Mouse (Mus musculus) midbrain, embryonic 13.5 days (tissue): Measurements from ENCODE around the gene Tmed10. TPM values are rescaled to one million over a fixed set of nuclear protein-coding genes. Genes with fewer than 3 reads are reported as not detected.

Experiments used
- ATAC-seq: fragments of 200-750 bp; cut with Nextera tagmentation; 2 replicates; pipeline ENCODE4 v1.8.0; 2017; ENCODE audit warnings: mild to moderate bottlenecking, moderate TSS enrichment, moderate library complexity
- H3K27ac ChIP-seq: fragments of 300-500 bp; sonication (generic); 2 replicates; pipeline ENCODE4 v1.5.1; 2015; ENCODE audit warnings: inconsistent platforms, mild to moderate bottlenecking, moderate library complexity
- H3K27me3 ChIP-seq: fragments of 300-500 bp; sonication (generic); 2 replicates; pipeline ENCODE4 v1.6.1; 2015; ENCODE audit warnings: mild to moderate bottlenecking, inconsistent platforms
- H3K36me3 ChIP-seq: fragments of 300-500 bp; sonication (generic); 2 replicates; pipeline ENCODE4 v1.6.1; 2015; ENCODE audit warnings: mild to moderate bottlenecking, inconsistent platforms
- H3K4me1 ChIP-seq: fragments of 300-500 bp; sonication (generic); replicated peaks from 2 replicates; pipeline ENCODE4 v1.6.1; 2015; ENCODE audit warnings: inconsistent platforms
- H3K4me2 ChIP-seq: fragments of 300-500 bp; sonication (generic); replicated peaks from 2 replicates; pipeline ENCODE4 v1.6.1; 2015; ENCODE audit warnings: moderate library complexity, mild to moderate bottlenecking, inconsistent platforms
- H3K4me3 ChIP-seq: fragments of 300-500 bp; sonication (generic); replicated peaks from 2 replicates; pipeline ENCODE4 v1.5.1; 2015; ENCODE audit warnings: mild to moderate bottlenecking, inconsistent platforms
- H3K9ac ChIP-seq: fragments of 300-500 bp; sonication (generic); replicated peaks from 2 replicates; pipeline ENCODE4 v1.6.1; 2015; ENCODE audit warnings: mild to moderate bottlenecking, inconsistent platforms
- H3K9me3 ChIP-seq: fragments of 300-500 bp; sonication (generic); 2 replicates; pipeline ENCODE4 v1.6.1; 2016; ENCODE audit warnings: mild to moderate bottlenecking, inconsistent platforms
- WGBS: fragments of 180-500 bp; shearing (Covaris S2); methylation state at CpG from one replicate; pipeline ENCODE4 v1.1.7; 2015; 5-methylcytosine and 5-hydroxymethylcytosine counted together
- polyA plus RNA-seq: library from polyadenylated mRNA; unstranded; fragments of >200 nt; fragmentation: Nextera tagmentation; extraction: Ambion mirVana; gene quantifications from 2 replicates; pipeline ENCODE4 v1.2.1, GENCODE M21; 2015

The Tmed10 gene
- polyA plus RNA-seq, 1 experiment from 2014 or later = 189 TPM

DNA sequence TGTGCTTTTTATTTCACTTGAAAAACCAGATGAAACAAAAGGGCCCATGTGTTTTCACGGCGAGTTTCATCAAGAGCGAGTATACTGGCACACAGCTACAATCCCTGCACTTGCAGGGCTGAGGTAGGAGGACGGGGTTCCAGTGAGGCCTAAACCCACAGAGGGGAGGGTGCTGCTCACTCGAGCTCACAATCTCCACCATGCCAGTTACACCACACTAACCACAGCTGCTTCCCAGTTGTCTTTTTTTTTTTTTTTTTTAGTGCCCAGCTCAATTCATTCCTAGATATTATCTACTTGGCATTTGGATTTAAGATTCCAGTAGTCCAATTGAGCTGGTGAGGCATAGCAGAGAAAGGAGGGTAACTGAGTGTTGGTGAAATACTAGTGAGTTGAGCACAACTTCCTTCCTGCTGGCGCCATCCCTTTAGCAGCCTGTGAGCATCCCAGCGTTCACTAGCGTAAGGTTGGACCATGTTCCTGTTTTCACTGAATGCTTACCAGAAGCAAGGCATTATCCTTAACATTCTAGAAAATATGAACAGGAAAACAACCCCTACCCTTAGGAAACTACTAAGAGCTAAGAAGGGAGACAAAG is 2.5 kb downstream of the Tmed10 start:
- no peak for ATAC-seq
- WGBS = 78% methylated on average over 8 of the region's 8 CpGs
- H3K4me2 ChIP-seq = peak overlapping the region; percentile 84
- no peaks in the 10 kb centered on the region for H3K36me3 ChIP-seq
- no peak overlapping the region for H3K9ac ChIP-seq
- H3K4me1 ChIP-seq = peaks cover 37% of the 10 kb centered on the region
- no peaks in the 10 kb centered on the region for H3K27me3 ChIP-seq
- no peak overlapping the region for H3K4me3 ChIP-seq
- no peak overlapping the region for H3K27ac ChIP-seq
- H3K9me3 ChIP-seq = no peaks in the 10 kb centered on the region

DNA sequence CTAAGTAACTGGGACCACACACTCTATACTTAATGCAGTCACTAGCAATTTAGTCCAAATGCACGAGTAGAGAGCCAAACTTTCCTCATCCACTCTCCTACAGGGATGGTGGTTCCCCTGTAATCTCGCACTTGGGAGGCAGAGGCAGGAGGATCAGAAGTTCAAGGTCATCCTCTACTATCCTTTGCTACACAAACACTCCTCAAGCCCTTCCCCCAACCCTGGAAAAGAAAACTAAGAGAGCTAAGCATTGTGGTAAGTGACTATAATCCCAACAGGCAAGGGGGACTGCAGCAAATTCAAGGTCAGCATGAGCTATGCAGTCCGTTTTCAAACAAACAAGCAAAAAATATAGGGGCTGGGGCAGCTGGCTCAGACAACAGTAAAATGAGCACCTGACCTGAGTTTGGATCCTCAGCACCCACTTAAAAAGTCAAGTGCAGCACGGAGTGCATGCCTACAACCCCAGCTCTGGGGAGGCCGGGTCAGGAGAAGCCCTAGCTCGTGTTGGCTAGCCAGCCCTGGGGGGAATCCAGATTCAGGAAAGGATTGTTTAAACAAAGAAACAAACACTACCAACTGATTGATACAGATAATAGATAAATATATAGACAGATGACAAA is 6.1 kb downstream of the Tmed10 start:
- Histone ChIP-seq H3K9me3 (no peaks in the 10 kb centered on the region), H3K4me1 (peaks cover 38% of the 10 kb centered on the region), H3K9ac (no peak overlapping the region), H3K36me3 (no peaks in the 10 kb centered on the region), H3K4me2 (no peak overlapping the region), H3K4me3 (no peak overlapping the region), H3K27ac (no peak overlapping the region), H3K27me3 (no peaks in the 10 kb centered on the region)
- WGBS = 90% methylated on average over 6 of the region's 6 CpGs
- no peak for ATAC-seq

GRCm38 (mm10) chr12:85366271-85366670 is 8.4 kb downstream of the Tmed10 start:
- Histone ChIP-seq H3K36me3 (peaks cover 5% of the 10 kb centered on the region; the same call in 1 of the 2 replicates), H3K9me3 (no peaks in the 10 kb centered on the region), H3K4me3 (no peak overlapping the region), H3K27ac (peak overlapping the region; percentile 39; the same call in 1 of the 2 replicates), H3K27me3 (no peaks in the 10 kb centered on the region), H3K4me2 (no peak overlapping the region), H3K4me1 (peaks cover 21% of the 10 kb centered on the region; the same call in 1 of the 2 replicates), H3K9ac (no peak overlapping the region)
- no peak for ATAC-seq
- 77% methylated on average over 3 of the region's 3 CpGs for WGBS

GRCm38 (mm10) chr12:85362510-85362909 is 12.1 kb downstream of the Tmed10 start:
- no peak overlapping the region for H3K27ac ChIP-seq
- H3K4me1 ChIP-seq = peaks cover 11% of the 10 kb centered on the region; the same call in 1 of the 2 replicates
- no peak for ATAC-seq
- H3K4me3 ChIP-seq = no peak overlapping the region
- WGBS = 80% methylated on average over 4 of the region's 4 CpGs
- H3K36me3 ChIP-seq = peaks cover 5% of the 10 kb centered on the region; the same call in 1 of the 2 replicates
- H3K4me2 ChIP-seq = no peak overlapping the region
- H3K27me3 ChIP-seq = no peaks in the 10 kb centered on the region
- no peak overlapping the region for H3K9ac ChIP-seq
- H3K9me3 ChIP-seq = no peaks in the 10 kb centered on the region

DNA sequence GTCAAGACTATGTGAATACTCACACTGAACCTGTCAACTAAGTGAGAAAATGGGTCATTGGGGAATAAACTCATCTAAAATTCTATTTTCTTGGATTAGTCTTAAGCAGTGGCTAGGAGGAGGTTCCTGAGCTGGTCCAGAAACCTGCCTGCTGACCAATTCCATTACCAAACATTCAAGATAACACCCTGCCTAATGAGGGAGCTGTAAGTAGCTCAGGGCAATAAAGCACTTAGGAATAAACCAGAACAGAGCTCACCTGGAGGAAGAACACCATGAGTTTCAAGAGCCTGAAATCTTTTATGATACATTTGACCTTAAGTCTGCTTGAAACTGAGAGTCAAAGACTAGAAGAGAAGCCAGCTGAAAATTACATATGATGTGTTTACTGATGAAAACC is 13.1 kb downstream of the Tmed10 start:
- H3K36me3 ChIP-seq = peaks cover 5% of the 10 kb centered on the region; the same call in 1 of the 2 replicates
- H3K27me3 ChIP-seq = no peaks in the 10 kb centered on the region
- no peak overlapping the region for H3K4me2 ChIP-seq
- H3K9me3 ChIP-seq = no peaks in the 10 kb centered on the region
- no peak overlapping the region for H3K9ac ChIP-seq
- peaks cover 7% of the 10 kb centered on the region; the same call in 1 of the 2 replicates for H3K4me1 ChIP-seq
- H3K4me3 ChIP-seq = no peak overlapping the region
- H3K27ac ChIP-seq = no peak overlapping the region
- no peak for ATAC-seq

DNA sequence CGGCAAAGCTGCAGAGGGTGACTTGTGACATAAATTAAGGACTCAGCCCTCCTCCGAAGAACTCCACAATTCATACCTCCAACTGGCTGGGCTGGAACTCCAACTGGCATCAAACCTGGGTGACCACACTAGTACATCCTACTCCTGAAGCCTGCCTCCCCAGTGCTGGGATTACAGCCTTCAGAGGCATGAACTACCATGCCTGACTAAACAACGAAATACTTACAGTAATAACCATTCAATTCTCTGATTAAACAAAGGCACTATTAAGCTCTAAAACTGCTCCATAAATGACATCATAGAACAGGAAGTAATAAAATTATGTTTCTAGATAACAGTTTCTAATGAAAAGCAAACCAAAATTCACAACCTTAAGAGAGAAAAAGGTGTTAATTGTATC is 13.5 kb downstream of the Tmed10 start:
- ATAC-seq = no peak
- Histone ChIP-seq H3K4me1 (peaks cover 3% of the 10 kb centered on the region; the same call in 1 of the 2 replicates), H3K27me3 (no peaks in the 10 kb centered on the region), H3K4me2 (no peak overlapping the region), H3K9me3 (no peaks in the 10 kb centered on the region), H3K27ac (no peak overlapping the region), H3K36me3 (peaks cover 5% of the 10 kb centered on the region; the same call in 1 of the 2 replicates), H3K9ac (no peak overlapping the region), H3K4me3 (no peak overlapping the region)
- 92% methylated on average over 3 of the region's 3 CpGs for WGBS

DNA sequence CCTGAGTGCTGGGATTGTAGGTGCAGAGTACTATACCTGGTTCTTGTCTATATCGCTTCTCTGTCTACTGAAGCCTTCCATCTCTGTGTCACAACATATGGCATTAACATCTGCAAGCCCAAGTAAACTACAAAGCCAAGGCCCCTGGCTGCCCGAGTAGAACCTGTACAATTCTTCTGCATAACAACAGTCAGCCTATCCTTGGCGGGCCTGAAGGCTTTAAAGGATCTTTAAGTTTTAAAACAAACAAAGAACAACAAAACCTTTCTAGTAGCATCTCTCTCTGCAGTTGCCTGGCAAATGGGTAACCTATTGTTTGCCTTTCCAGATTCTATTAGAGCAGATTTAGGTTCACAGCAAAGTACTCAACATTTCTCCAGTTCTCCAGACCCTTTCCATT is 20.6 kb downstream of the Tmed10 start:
- no peak overlapping the region for H3K27ac ChIP-seq
- no peak overlapping the region for H3K9ac ChIP-seq
- peaks cover 34% of the 10 kb centered on the region for H3K36me3 ChIP-seq
- ATAC-seq = no peak
- no peak overlapping the region for H3K4me2 ChIP-seq
- H3K4me3 ChIP-seq = no peak overlapping the region
- H3K4me1 ChIP-seq = no peaks in the 10 kb centered on the region
- 83% methylated on average over 3 of the region's 3 CpGs for WGBS
- no peaks in the 10 kb centered on the region for H3K27me3 ChIP-seq
- H3K9me3 ChIP-seq = no peaks in the 10 kb centered on the region

GRCm38 (mm10) chr12:85350407-85351232 is 24.0 kb downstream of the Tmed10 start:
- Histone ChIP-seq H3K36me3 (peaks cover 51% of the 10 kb centered on the region), H3K27ac (peak overlapping the region; percentile 62), H3K27me3 (no peaks in the 10 kb centered on the region), H3K4me2 (no peak overlapping the region), H3K4me1 (no peaks in the 10 kb centered on the region), H3K9me3 (no peaks in the 10 kb centered on the region), H3K9ac (no peak overlapping the region), H3K4me3 (no peak overlapping the region)
- WGBS = 72% methylated on average over 10 of the region's 10 CpGs
- ATAC-seq = peak; percentile 67; the same call in 1 of the 2 replicates

DNA sequence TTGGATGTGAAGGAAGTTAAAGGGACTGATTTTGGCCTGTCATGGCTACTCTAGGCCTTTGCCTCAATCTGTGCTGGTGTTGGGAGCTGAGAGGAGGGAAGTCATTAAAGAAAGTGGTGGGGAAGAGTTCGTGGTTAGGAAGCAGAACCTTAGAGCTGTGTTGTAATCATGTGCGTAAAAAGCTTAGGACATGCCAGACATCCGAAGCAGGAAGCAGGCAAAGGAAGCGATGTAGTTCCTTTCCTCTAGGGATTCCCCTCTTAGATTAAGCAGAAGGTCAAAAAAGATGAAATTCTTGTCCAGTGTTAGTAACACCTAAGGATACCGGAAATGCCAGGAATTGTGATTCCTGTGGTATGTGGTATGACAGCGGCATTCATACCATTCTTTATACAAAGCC is 26.3 kb downstream of the Tmed10 start:
- H3K4me2 ChIP-seq = no peak overlapping the region
- no peak for ATAC-seq
- no peaks in the 10 kb centered on the region for H3K27me3 ChIP-seq
- 85% methylated on average over 6 of the region's 6 CpGs for WGBS
- no peak overlapping the region for H3K9ac ChIP-seq
- H3K4me1 ChIP-seq = no peaks in the 10 kb centered on the region
- no peak overlapping the region for H3K27ac ChIP-seq
- H3K4me3 ChIP-seq = no peak overlapping the region
- H3K9me3 ChIP-seq = no peaks in the 10 kb centered on the region
- H3K36me3 ChIP-seq = peaks cover 52% of the 10 kb centered on the region

GRCm38 (mm10) chr12:85347196-85347595 is 27.5 kb downstream of the Tmed10 start:
- WGBS = 90% methylated on average over 3 of the region's 3 CpGs
- Histone ChIP-seq H3K27ac (no peak overlapping the region), H3K9me3 (no peaks in the 10 kb centered on the region), H3K36me3 (peaks cover 49% of the 10 kb centered on the region), H3K4me3 (no peak overlapping the region), H3K27me3 (no peaks in the 10 kb centered on the region), H3K9ac (no peak overlapping the region; the same call in 1 of the 2 replicates), H3K4me1 (no peaks in the 10 kb centered on the region), H3K4me2 (no peak overlapping the region)
- no peak for ATAC-seq

GRCm38 (mm10) chr12:85346374-85346773 is 28.3 kb downstream of the Tmed10 start:
- Histone ChIP-seq H3K27ac (no peak overlapping the region), H3K4me2 (no peak overlapping the region), H3K4me3 (no peak overlapping the region), H3K4me1 (0 out of 2 replicates have a peak, but pooled peaks cover 1% of the 10 kb centered on the region), H3K9ac (no peak overlapping the region), H3K9me3 (no peaks in the 10 kb centered on the region), H3K36me3 (peaks cover 49% of the 10 kb centered on the region), H3K27me3 (no peaks in the 10 kb centered on the region)
- 57% methylated on average over 3 of the region's 3 CpGs for WGBS
- ATAC-seq = no peak

GRCm38 (mm10) chr12:85345559-85345958 is 29.1 kb downstream of the Tmed10 start:
- no peak overlapping the region for H3K9ac ChIP-seq
- no peaks in the 10 kb centered on the region for H3K27me3 ChIP-seq
- ATAC-seq = no peak
- H3K36me3 ChIP-seq = peaks cover 48% of the 10 kb centered on the region
- H3K4me2 ChIP-seq = no peak overlapping the region
- H3K4me1 ChIP-seq = 0 out of 2 replicates have a peak, but pooled peaks cover 3% of the 10 kb centered on the region
- H3K4me3 ChIP-seq = no peak overlapping the region
- H3K9me3 ChIP-seq = no peaks in the 10 kb centered on the region
- 96% methylated on average over 6 of the region's 6 CpGs for WGBS
- no peak overlapping the region for H3K27ac ChIP-seq
